Mouse (Mus musculus): ENCODE results near the gene Ip6k2.

DNA sequence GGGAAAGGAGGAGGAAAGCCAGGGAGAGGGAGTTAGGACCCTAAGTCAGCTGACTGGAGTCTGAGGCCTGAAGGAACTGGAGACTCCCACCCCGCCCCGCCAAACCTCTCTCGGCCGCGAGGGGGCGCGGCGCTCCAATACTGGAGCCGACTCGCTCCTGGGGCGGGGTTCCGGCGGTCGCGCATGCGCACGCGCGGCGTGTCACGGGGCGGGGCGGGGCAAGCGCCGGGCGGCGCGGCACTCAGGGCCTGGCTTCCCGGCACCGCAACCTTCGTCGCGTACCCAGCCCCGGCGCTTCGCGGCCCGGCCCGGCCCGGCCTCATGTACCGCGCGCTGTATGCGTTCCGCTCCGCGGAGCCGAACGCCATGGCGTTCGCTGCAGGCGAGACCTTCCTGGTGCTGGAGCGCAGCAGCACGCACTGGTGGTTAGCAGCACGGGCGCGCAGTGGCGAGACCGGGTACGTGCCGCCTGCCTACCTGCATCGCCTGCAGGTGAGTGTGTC, 24.6 kb downstream of the Ip6k2 start, which contains the start of gene Nckipsd:
- peak; percentile 77 for TF ChIP-seq CTCF (IDR thresholded peaks at IDR 0.05; ENCODE audit: control insufficient read depth, insufficient read depth, low read length)
- TF ChIP-seq POLR2A (IDR thresholded peaks at IDR 0.05; ENCODE audit: borderline replicate concordance, control insufficient read depth, low read depth, low read length), result peak; percentile 55; the same call in 1 of the 2 replicates
